Mouse (Mus musculus): ENCODE results near the gene Ocel1.
A peak's percentile ranks its signal among the peaks of the same experiment; 100 is the strongest.
"Not testable (repeated sequence)": the region's sequence is repeated elsewhere in the genome, so short reads cannot be mapped to it uniquely, and the experiment has no call there.

Ocel1 gene

DNA sequence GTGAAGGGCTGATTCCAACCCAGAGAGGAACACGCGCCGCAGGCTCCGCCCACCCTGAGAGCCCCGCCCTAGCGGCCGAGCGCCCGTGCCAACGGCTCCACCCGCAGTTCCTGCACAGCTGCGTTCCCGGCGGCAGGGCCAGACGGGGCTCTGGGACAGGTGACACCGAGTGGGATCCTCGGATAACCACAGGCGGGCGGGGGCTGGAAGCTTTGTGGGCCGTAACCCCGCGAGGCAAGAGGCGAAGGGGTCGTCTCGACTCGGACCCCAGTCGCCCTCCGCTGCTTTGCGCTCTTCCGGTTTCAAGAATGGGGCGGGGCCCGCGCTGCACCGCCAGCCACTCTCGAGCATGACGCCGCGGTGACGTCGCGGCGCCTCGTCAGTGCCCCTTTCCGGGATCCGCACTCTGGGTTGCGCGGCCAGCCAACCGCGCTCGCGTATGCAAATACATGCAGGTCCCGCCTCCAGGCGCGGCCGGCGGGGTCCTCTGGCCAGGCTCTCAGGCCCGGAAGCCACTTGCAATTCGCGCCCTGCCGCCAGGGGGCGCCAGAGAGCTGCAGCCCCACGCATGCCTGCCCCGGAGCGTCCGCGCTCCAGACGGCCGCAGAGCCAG is at the start of gene Ocel1:
Gene Ocel1 (plus strand): TSS at position 63 of the 613 bp plus-strand sequence.
- peak; percentile 99 for DNase-seq

DNA sequence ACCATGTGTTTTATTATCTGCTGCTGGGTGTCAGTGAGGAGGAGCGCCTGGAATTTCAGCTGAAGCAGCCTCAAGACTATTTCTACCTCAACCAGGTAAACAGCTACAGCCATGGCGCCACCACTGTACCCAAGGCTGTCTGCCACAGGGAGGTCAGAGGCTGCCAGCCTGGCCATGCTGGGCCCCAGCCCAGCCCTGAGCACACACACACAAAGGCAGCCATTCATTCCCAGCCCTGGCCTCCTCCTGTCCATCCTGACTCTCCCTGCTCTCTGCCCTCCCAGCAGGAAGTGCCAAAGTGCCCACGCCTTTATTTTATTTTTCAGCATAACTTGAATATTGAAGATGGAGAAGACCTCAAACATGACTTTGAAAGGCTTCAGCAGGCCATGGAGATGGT is 48.2 kb upstream of the Ocel1 start:
- DNase-seq = no peak

DNA sequence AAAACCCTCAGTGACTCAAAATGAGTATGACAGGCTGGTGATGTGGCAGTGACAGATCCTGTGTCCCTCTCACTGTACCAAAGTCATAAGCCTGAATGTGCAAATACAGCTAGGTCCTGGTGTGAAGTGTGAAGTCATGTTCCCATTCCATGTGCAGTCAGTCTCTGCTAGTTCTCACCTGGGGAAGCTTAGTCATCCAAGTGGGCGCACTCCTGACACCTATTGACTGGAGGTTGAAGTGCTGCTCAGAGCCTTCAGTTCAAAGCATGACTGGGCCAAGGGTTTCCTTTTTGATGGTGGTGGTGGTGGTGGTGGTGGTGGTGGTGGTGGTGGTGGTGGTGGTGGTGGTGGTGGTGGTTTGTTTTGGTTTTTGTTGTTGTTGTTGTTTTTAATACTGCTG is 46.2 kb upstream of the Ocel1 start:
- DNase-seq = peak; percentile 71

DNA sequence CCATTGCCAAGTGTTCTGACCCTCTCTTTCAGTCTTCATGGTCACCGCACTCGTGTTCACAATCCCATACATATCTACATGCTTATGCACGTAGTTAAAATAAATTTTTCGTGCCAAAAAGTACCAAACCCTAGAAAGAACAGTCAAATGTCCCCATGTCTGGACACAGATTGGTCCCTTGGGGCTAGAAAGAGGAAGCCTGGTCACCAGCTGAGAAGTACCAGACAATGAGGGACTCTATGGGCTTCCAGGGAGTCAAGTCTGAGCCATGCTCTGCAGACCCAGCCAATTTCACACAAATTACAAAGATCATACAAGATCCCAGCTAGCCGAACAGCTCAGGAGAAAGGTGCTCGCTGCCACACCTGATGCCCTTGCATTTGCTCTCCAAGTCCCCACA is 33.3 kb upstream of the Ocel1 start:
- DNase-seq = not testable (repeated sequence)

DNA sequence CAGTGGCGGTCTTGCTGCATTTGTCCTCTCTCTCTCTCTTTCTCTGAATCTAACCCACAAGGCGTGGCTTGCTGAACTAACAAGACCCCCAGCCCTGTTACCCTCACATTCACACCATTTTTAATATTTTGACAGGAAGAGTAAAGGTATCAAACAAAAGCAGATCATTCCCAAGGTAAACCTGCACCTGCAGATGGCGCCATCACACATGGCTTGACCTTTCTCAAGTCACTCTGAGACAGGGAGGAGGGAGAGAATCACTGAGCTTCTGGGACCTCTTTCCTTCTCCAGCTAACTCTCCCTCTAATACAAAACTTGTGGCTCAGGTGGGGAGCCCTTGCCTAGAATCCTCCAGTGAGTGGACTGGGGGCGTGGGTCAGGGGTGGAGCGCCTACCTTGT is 30.5 kb upstream of the Ocel1 start:
- peak; percentile 61 for DNase-seq

DNA sequence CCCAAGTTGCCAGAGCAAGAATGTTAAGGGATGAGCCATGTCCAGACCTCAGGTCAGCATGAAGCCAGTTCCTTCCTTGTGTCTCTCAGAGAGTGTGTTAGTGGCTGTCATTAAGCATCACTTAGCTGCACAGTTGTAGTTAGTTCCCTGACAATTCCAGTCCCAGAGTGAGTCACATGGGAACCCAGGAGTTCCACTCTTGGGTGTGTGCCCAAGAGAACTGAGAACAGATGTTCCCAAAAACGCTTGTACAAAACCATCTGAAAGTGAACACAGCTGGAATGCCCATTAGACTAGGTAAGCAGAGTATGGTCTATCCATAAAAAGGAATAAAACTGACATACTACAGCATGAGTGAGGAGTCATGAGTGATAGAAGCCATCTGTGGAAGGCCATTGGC is 24.5 kb upstream of the Ocel1 start:
- DNase-seq = no peak

DNA sequence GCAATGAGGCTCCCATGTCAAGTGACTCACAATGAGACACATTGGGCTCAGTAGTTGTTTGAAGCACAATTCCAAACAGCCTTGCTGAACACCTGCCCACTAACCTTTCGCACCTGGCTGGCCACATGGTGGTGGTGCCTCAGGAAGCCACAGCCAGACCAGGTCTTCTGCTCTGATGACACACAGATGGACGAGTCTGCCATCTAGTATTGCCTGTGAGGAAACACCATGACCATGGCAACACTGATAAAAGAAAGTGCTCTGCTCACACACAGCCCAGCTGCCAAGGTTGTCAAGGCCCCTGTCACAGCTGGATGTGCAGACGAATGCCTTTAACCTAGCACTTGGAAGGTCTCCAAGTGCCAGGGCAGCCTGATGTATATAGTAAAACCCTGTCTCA is 20.0 kb upstream of the Ocel1 start:
- DNase-seq = no peak

DNA sequence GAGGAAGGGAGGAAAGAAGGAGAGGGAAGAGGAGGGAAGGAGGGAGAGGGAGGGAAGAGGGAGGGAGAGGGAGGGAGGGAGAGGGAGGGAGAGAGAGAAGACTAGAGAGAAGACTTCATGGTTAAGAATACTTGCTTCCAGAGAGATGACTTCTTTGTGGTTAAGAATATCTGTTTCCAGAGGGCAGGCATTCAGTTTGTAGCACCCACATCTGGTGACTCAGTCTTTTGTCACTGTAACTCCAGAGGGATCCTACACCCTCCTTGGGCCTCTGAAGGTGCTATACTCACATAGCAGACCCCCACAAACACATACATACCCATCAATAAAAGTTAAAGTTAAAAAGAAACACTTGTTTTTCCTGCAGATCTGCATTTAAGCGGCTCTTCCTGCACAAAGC is 19.6 kb upstream of the Ocel1 start:
- DNase-seq = no peak

DNA sequence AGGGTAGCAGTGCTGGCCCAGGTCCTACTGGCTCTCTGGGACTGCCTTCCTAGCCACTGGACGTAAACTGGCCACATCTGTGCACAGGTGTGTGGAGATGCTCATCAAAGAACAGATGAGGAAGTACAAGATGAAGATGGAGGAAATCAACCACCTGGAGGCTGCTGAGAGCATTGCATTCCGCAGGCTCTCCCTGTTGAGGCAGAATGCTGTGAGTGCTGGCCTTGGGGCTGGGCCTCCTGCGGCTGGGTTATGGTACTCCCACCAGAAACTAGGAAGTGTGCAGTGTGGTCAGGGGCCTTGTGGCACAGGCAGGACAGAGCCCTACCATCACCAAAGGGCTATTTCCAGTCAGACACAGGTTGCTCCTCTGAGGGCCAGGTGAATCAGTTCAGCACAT is 13.1 kb upstream of the Ocel1 start:
- DNase-seq = no peak

DNA sequence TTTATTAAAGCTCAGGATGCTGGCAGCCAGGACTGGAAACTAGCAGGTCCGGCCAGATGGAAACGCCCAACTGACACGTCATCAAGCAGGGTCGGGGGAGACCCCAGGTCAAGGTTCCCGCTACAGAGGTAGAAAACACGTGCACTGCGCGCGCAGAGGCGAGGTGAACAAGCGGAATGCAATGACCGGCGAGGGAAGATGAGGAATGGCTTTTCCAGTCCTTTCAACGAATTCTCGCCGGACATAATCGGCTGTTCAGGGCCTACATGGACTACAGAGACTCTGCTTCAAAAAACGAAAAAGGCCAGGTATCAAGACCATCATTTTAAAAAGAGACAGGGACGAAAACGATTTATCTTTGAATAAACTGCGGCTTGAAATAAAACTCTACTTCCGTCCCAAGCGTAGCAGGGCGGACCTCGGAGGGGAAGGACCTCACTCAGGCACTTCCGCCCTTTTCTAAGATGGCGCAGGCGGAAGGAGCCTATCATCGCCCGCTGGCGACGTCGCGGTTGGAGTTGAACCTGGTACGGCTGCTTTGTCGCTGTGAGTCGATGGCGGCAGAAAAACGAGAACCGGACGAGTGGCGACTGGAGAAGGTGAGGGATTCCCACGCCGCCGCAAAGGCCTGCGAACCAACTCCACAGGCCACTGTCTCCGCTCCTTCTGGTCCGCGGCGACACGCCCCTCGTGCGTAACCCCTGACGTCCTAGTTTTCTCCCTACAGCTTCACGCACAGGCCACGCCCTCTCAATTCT is 4.1 kb upstream of the Ocel1 start, which contains the start of gene Use1:
Gene Use1 (plus strand): TSS at position 78 of the 758 bp plus-strand sequence.
- DNase-seq = peak; percentile 97

DNA sequence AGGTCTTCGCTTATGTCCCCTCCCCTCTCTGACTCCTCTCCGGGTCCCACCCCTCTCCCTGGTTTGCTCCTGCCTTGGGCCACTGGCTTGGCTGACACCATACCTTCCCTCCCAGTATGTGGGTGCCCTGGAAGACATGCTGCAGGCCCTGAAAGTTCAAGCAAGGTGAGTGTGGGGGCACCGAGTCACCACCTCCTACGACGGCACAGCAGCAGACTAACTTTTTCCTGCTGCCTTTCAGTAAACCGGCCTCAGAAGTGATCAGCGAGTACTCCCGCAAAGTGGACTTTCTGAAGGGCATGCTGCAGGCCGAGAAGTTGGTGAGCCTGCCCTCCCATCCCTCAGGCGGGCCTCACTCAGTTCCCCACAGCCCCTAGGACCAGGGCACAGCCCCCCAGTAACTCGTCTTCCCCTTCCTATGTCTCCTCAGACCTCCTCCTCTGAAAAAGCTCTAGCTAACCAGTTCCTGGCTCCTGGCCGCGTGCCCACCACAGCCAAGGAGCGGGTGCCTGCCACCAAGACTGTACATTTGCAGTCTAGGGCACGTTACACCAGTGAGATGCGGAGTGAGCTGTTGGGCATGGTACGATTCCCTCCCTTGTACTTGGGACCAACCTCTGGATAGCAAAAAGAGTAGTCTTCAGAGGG is 3.4 kb upstream of the Ocel1 start:
- no peak for DNase-seq

DNA sequence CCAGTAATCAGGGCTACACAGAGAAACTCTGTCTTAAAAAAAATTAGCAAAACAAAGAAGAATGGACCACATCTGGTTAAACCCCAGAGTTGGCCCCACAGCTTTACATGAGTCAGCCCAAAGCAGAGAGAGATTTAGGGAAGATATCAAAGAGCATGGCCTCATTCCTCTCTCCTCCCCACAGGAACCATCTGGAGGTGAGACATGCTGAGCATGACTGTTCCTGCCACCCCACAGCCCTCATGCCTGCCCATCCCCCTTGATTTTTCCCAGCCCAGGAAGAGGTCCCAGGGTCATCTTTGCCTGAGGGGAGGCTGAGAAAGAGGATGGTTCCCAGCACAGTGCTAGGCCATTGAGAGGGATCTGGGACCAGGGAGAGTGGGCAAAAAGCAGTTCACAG is 2.7 kb upstream of the Ocel1 start:
- DNase-seq = no peak

DNA sequence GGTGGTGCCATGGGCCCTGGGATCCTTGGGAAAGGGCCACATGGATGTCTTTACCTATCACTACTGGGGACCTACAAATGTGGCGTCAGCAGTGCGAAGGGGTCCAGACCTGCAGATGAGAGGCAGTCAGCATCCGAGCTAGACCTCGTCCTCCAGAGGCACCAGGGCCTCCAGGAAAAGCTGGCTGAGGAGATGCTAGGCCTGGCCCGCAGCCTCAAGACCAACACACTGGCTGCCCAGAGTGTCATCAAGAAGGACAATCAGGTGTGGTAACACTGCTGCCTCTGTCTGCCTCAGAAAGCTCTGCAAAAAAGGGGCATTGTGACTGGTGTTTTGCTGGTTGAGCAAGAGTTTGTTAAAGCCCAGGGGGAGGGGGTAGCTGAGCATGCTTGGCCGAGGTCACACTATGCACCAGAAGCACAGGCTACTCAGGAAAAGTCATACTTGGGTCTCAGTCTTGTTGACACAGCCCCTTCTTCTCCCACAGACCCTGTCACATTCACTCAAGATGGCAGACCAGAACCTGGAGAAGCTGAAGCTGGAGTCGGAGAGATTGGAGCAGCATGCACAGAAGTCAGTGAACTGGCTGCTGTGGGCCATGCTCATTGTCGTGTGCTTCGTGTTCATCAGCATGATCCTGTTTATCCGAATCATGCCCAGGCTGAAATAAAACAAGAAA is 1.9 kb upstream of the Ocel1 start:
- no peak for DNase-seq

DNA sequence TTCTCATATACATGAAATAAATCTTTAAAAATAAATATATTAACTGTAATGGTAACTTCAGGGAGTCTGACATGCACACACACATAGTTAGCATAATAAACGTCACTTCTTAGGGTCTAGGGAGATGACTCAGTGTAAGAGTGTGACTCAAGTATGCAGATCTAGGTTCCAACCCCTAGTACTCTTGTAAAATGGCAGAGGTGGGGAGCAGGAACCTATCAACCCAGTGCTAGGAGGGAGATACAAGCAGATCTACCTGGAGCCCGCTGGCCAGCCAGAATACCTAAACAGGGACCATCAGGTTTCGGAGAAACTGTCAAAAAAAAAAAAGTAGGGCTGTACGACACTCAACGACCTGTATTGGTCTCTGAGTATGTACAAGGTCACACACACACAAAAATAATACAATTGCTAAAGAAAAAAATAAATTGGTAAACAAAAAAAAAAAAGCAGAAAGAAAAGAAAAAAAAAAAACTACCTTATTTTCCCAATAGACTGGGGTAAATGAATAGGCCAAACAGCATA is 325 bp upstream of the Ocel1 start:
- DNase-seq = no peak

DNA sequence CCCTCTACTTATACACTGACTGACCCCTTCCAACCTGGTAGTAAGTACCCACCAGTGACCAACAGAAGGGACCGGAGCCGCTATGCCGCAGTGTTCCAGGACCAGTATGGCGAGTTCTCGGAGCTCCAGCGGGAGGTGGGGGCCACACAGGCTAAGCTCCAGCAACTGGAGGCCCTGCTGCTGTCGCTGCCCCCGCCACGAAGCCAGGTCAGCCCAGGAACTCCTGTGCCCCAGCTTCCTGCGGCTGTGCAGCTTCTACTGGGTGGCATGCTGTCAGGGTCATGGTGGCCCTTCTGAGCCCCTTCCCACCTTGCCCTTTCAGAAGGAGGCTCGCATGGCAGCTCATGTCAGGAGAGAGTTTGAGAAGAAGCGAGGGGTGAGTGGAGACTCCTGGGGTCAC is 1.3 kb downstream of the Ocel1 start:
- no peak for DNase-seq

DNA sequence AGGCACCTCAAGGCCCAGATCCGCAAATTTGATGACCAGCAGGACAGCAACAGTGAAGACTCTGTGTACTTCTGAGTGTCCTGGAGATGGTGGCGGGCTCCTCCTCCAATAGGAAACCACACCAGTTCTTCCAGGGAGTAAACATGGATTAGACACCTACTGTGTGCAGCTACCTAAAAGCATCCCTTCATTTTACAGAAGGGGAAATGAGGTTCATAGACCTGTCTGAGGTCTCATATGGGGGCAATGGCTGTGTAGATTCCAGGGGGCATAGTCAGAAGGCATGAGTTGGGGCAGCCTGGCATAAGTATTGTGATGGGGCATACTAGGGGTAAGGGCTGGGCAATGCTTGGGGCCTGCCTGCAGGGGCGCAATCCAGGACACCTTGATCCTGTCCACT is 1.9 kb downstream of the Ocel1 start:
- DNase-seq = no peak

DNA sequence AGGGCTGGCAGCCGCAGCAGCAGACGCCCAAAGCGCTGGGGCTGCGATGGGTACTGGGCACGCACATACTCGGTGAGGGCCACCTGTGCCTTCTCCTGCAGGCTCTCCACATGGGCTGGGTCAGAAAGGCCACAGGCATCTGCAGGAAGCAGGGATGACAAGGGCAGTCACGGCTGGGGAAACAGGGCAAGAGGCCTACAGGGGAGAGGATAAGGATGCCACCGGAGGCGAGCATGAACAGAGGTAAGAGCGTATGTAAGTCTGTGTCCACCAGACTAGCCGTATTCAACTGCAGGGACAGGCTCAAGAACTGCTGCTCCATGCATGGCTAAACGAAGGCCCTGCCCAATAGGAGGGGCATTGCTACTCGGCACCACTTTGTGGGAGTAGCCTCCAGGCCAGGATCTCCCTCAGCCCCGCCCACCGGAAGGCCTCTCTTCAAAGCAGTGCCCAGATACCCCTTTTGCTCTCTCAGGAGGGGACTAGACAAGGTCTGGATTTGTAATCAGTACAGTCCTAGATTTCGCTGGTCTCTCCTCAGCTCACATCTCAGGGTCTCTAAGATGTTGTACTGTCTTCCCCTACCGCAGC is 3.6 kb downstream of the Ocel1 start:
- DNase-seq = peak; percentile 43

DNA sequence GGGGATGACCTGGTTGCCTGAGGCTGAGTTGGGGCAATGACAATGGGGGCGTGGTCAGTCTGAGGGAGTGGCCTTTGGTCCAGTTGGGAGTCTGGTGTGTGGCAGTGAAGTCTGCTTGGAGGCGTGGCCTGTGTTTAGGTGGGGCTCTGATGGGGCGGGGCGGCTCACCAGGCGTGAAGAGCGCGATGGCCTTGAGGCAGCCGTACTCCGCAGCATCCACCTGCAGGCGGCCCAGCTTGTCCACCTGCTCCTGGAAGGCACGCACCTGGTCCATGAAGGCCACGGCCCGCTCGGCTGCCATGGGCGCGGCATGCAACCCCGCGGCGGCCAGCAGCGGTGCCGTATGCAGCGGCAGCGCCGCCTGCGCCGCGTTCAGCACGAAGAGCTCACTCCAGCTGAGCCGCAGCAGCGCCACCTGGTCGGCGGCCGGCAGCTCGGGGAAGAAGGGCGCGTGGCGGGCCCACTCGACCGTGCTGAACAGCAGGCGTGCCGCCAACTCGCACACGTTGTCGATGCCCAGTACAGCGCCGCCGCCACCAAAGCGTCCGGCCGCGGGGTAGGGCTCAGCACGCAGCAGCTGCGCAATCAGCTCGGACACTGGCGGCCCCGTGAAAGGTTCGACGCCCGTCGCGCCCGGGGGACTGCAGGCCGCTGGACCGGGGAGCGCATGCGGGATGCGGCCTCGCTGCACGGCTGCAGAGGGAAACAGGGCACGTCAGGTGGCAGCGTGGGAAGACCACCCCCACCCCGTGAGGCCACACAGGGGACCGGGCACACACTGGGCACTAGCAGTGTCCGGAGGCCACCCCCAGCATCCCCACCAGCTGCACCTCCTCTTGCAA is 4.7 kb downstream of the Ocel1 start:
- DNase-seq = peak; percentile 85

DNA sequence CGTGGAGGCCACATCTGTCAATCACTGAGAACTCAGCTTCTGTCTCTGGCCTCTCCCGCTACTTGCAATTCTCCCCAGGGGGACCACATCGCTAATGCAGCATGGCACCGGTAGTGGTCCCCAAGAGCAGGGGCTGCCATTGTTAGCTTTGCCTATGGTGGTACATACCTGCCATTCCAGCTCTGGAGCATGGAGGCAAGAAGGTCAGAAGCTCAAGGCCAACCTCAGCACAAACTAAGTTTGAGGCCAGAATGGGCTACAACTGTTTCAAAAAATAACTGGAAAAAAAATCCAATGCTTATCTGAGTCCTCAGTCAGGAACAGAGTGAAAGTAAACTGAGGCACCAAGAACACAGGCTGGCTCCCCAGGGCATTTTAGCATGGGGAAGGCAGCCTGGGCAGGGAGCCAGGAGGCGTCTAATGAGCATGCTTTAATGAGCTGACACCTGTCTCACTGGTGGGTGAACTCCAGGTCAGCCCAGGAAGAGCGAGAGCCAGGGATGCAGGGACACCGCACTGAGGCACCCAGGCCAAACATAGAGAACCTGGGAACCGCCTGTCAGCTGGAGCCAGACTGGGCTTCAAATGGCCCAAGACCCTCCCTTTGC is 5.4 kb downstream of the Ocel1 start:
- no peak for DNase-seq

DNA sequence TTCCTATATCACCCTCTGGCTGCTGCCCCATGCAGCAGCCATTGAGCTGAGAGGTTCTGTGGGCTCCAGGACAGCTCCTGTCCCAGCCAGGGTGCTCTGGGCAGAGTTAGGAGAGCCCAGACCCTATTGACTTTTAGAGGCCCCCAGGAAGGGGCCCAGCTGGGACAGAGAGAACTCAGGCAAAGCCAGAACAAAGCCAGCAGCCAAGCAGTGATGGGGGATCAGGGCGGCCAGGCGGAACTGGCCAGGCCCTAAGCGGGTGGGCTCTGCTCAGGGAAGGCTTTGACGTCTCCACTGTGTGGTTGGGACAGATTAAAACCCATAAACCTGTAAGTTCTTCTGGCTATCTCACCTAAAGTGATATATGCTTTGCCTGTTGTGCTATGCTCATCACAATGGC is 7.9 kb downstream of the Ocel1 start:
- no peak for DNase-seq

DNA sequence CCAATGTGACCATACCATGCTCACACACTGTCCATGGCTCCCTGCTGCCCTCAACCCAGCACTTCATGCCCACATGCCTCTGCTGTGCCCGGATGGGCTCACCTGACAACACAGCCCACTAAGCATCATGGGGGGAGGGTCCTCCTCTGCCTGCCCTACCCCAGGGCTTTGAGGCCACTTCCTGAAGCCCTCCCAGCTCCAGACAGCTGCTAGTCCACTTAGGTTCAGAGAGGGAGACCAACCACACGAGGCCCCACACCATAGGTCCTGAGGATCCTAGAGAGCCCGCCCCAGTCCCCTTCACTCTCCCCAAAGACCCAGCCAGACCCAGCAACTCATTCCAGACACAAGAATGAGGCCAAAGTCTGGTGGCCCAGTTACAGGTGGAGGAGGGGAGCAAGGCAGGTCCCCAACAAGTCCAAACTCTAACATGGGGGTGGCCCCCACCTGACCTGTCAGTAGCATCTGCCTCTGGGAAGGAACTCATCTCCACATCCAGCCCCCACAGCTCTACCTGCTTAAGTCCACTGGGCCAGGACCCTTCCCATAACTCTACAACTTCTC is 8.5 kb downstream of the Ocel1 start:
- DNase-seq = no peak
